Mouse (Mus musculus): Measurements from ENCODE around the gene Tspan18. TPM values are rescaled to one million over a fixed set of nuclear protein-coding genes. Genes with fewer than 3 reads are reported as not detected.
A peak's percentile ranks its signal among the peaks of the same experiment; 100 is the strongest.

Tspan18 gene
- polyA plus RNA-seq, 1 experiment from 2014 or later = 41.8 TPM

DNA sequence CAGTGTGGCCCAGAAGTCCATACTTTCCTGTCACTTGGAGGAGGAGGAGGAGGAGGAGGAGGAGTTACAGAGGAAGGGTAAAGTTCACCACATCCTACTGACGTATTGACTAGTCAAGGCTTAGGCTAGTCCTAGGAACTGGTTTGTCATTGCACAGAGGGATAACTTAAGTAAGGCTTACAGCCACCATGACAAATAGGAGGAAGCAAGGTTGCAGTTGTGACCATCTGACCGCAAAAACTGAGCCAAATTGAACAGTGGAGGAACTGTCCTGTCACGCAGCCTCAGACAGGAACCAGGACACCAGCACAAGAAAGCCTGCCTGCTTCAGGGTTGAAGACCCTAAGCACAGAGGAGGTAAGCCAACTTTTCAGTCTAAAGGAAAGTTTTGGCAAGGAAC lies 21.8 kb downstream of the Tspan18 start:
- Histone ChIP-seq H3K9me3 (no peaks in the 10 kb centered on the region), H3K27ac (replicated peaks) (0 out of 2 replicates have a peak overlapping the region, but pooled peaks have one; percentile 88), H3K36me3 (peaks cover 10% of the 10 kb centered on the region), H3K27me3 (no peaks in the 10 kb centered on the region), H3K4me2 (no peak overlapping the region), H3K4me3 (no peak overlapping the region), H3K9ac (no peak overlapping the region), H3K4me1 (replicated peaks) (peaks cover 89% of the 10 kb centered on the region)
- WGBS = 84% methylated on average over 3 of the region's 3 CpGs
- no peak for ATAC-seq (ENCODE audit: low read depth)

DNA sequence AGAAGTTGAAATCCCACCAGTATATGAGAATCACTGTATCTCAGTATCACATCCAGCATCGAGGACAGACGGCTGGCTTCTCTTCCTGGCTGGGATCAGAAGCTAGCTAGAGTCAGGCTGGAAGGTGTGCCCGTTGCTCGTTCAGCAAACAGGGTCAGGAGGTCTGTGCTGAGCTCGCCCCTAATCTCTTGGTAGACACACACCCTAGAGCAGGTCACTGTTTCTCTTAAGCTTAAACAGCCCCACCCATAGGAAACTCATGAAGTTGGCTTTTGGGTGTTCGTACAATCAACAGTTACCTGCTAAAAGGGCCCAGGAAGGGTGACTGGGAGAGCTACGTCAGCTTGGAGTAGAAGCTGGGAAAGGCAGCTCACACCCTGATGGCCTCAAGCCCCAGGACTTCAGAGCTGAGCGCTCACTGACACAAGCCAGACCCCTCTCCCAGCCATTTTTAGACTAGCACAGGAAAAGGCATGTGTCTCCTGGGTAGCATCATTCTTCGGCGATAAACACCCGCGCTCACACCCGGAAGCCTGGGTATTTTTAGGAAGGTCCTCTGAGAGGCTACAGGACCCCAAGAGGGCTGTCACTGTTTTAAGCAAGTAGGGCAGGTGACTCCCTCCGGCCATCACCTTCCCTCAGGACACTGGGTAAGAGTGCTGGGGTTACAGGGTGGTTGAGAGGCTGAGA lies 24.4 kb downstream of the Tspan18 start:
- Histone ChIP-seq H3K9me3 (no peaks in the 10 kb centered on the region), H3K4me2 (no peak overlapping the region), H3K4me1 (replicated peaks) (peaks cover 87% of the 10 kb centered on the region), H3K4me3 (no peak overlapping the region), H3K36me3 (peaks cover 10% of the 10 kb centered on the region), H3K9ac (no peak overlapping the region), H3K27me3 (no peaks in the 10 kb centered on the region), H3K27ac (replicated peaks) (peak overlapping the region; percentile 30)
- no peak for ATAC-seq (ENCODE audit: low read depth)
- 78% methylated on average over 14 of the region's 14 CpGs for WGBS

DNA sequence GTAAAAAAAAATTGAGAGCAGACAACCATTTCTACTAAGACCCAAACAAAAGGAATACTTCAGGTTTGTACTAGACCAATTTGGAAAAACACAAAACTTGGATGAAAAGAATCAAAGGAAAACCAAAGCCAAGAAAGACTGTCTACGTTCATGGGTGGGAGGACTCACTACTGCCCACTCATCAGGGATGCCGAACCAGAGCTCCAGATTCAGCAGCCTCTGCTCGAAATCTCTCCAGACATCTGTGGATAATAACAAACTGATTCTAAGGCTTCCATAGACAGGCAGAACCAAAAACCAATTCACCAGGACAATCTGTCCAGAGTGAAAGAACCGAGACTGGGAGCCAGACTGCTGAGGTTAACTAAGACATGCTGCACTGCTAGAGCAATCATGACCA lies 27.4 kb downstream of the Tspan18 start:
- no peak overlapping the region for H3K9ac ChIP-seq
- peaks cover 10% of the 10 kb centered on the region for H3K36me3 ChIP-seq
- H3K27me3 ChIP-seq = no peaks in the 10 kb centered on the region
- no peak overlapping the region for H3K4me3 ChIP-seq
- no peak for ATAC-seq (ENCODE audit: low read depth)
- H3K4me2 ChIP-seq = no peak overlapping the region
- peaks cover 87% of the 10 kb centered on the region for H3K4me1 ChIP-seq (replicated peaks)
- WGBS = 88% methylated on average over 4 of the region's 4 CpGs
- no peak overlapping the region for H3K27ac ChIP-seq (replicated peaks)
- no peaks in the 10 kb centered on the region for H3K9me3 ChIP-seq

DNA sequence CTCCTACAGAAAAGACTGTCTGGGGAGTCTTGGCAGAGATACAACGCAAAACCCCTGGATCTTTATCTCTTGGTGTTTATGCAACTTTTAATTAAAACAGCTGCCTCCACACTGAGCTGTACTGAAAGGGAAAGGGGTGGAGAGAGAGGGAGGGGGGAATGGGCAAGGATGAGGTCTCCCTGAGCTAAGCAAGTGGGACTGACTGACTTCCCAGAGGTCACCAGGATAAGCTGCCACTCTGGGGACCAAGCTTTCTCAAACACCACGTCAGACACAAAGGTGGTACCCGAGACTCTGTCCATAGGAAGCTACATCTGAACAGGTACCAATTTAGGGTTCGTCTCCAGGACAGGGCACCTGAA lies 30.1 kb downstream of the Tspan18 start:
- WGBS = 62% methylated on average over 4 of the region's 4 CpGs
- Histone ChIP-seq H3K27me3 (no peaks in the 10 kb centered on the region), H3K4me2 (peak overlapping the region; percentile 13; the same call in 1 of the 2 replicates), H3K4me1 (replicated peaks) (peaks cover 89% of the 10 kb centered on the region), H3K9me3 (no peaks in the 10 kb centered on the region), H3K4me3 (no peak overlapping the region), H3K27ac (replicated peaks) (peak overlapping the region; percentile 88), H3K36me3 (no peaks in the 10 kb centered on the region; the same call in 1 of the 2 replicates), H3K9ac (peak overlapping the region; percentile 34; the same call in 1 of the 2 replicates)
- ATAC-seq (ENCODE audit: low read depth) = peak; percentile 46

DNA sequence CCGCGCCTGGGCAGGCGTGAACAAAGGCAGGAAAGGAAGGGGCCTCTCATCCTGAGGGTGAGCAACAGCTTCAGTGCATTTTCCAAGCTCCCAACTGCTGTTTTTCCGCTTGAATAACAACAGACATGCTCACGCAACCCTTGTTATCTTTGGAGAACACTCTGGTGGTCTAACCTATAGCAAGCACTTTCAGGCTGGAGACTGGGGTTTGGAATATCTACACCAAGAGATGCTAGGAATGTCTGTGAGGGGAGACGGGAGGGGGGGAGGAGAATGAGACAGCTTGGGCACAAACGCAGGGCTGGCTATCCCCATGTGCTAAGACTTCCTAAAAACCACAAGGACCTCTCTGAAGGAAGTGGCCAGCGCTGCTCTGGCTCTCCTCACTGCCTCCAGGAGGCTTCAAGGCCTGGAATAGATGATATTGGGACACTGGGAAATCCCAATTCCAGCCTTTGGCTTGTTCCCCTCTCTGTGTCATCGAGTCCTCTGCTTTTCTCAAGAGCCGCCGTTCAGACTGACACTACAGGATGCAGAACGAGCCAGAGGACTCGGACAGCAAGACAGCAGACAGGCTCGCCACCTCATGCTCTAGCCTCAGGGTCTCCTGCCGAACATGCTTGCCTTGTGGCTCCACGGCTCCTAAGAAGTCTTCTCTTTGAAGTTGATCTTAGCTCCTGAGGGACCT lies 30.6 kb downstream of the Tspan18 start:
- H3K4me2 ChIP-seq = peak overlapping the region; percentile 13; the same call in 1 of the 2 replicates
- no peak; the same call in 1 of the 2 replicates for ATAC-seq (ENCODE audit: low read depth)
- H3K27me3 ChIP-seq = no peaks in the 10 kb centered on the region
- WGBS = 12% methylated on average over 16 of the region's 16 CpGs
- no peaks in the 10 kb centered on the region for H3K9me3 ChIP-seq
- no peak overlapping the region for H3K4me3 ChIP-seq
- no peaks in the 10 kb centered on the region; the same call in 1 of the 2 replicates for H3K36me3 ChIP-seq
- peaks cover 89% of the 10 kb centered on the region for H3K4me1 ChIP-seq (replicated peaks)
- H3K9ac ChIP-seq = peak overlapping the region; percentile 34
- H3K27ac ChIP-seq (replicated peaks) = peak overlapping the region; percentile 88

DNA sequence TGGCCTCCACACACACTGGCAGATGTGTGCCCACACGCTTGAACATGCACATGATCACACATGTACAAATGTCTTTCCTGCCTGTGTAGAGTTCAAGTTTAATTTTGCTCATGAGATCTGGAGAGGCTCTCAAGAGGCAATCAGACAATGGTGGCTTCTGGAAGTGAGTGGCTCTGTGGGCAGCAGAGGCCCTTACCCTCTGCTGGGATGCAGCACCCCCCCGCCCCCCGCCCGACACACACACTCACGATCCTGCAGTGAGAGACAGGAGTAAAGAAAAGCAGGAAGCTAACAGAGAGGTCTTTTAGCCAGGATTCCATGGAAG lies 31.1 kb downstream of the Tspan18 start:
- WGBS = 29% methylated on average over 5 of the region's 5 CpGs
- H3K27me3 ChIP-seq = no peaks in the 10 kb centered on the region
- no peak overlapping the region for H3K4me2 ChIP-seq
- H3K4me3 ChIP-seq = no peak overlapping the region
- ATAC-seq (ENCODE audit: low read depth) = peak; percentile 34; the same call in 1 of the 2 replicates
- H3K4me1 ChIP-seq (replicated peaks) = peaks cover 89% of the 10 kb centered on the region
- H3K9me3 ChIP-seq = no peaks in the 10 kb centered on the region
- no peaks in the 10 kb centered on the region; the same call in 1 of the 2 replicates for H3K36me3 ChIP-seq
- H3K9ac ChIP-seq = peak overlapping the region; percentile 34
- peak overlapping the region; percentile 88 for H3K27ac ChIP-seq (replicated peaks)

DNA sequence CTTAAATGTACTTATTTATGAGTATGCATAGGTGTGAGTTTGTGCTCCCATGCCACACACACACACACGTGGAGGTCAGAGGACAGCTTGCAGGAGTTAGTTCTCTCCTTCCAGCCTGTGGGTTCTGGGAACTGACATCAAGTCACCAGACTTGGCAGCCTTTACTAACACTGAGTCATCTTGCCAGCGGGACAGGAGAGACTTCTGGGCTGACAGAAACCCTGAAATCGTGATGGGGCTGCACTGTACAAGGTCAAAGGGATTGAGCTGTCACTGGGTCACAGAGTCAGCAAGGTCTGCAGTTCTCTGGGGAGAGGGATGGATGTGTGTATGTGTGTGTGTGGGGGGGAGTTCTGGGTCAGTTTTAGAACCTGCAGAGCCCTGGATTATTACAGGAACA lies 36.6 kb downstream of the Tspan18 start:
- H3K27ac ChIP-seq (replicated peaks) = no peak overlapping the region
- WGBS = 81% methylated on average over 3 of the region's 3 CpGs
- no peak overlapping the region for H3K4me2 ChIP-seq
- no peak overlapping the region for H3K9ac ChIP-seq
- H3K9me3 ChIP-seq = no peaks in the 10 kb centered on the region
- ATAC-seq (ENCODE audit: low read depth) = no peak
- H3K27me3 ChIP-seq = no peaks in the 10 kb centered on the region
- H3K36me3 ChIP-seq = peaks cover 10% of the 10 kb centered on the region
- H3K4me1 ChIP-seq (replicated peaks) = peaks cover 47% of the 10 kb centered on the region
- no peak overlapping the region for H3K4me3 ChIP-seq

DNA sequence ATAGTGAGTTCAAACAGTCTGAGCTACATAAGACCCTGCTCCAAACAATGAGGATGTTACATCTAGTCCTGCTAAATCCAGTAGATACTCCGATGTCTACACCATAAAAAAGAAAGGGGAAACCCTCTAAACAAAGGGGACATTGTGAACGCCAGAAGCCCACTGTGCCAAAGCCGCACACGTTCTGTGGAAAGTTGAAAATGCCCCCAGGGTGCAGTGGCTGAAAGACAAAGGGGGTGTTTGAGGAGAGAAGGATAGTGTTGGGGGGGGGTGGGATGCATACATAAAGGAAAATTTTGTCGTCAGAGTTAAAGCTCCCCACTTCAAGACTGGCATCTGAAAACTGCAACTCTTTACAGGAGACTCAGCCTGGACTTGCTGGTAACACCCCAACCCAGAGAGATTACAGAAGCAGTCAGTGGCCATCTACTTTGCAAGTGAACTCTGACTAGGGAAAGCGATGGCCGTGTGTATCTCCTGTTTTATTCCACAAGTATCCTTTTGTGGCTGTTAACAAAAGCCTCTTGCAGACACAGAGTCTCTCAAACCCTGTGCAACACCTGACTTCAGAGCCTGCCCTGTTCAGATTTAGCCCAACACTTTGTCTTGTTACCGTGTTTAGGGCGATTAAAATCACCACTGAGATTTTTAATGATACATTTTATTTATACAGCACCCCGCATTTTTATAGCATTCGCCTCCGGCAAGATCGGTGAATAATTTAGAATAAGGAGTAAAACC lies 42.9 kb downstream of the Tspan18 start:
- Histone ChIP-seq H3K36me3 (peaks cover 10% of the 10 kb centered on the region), H3K4me1 (replicated peaks) (peaks cover 69% of the 10 kb centered on the region), H3K9ac (no peak overlapping the region; the same call in 1 of the 2 replicates), H3K4me3 (no peak overlapping the region), H3K4me2 (peak overlapping the region; percentile 3; the same call in 1 of the 2 replicates), H3K27me3 (no peaks in the 10 kb centered on the region), H3K27ac (replicated peaks) (peak overlapping the region; percentile 91), H3K9me3 (no peaks in the 10 kb centered on the region)
- 21% methylated on average over 13 of the region's 13 CpGs for WGBS
- ATAC-seq (ENCODE audit: low read depth) = peak; percentile 16; the same call in 1 of the 2 replicates

DNA sequence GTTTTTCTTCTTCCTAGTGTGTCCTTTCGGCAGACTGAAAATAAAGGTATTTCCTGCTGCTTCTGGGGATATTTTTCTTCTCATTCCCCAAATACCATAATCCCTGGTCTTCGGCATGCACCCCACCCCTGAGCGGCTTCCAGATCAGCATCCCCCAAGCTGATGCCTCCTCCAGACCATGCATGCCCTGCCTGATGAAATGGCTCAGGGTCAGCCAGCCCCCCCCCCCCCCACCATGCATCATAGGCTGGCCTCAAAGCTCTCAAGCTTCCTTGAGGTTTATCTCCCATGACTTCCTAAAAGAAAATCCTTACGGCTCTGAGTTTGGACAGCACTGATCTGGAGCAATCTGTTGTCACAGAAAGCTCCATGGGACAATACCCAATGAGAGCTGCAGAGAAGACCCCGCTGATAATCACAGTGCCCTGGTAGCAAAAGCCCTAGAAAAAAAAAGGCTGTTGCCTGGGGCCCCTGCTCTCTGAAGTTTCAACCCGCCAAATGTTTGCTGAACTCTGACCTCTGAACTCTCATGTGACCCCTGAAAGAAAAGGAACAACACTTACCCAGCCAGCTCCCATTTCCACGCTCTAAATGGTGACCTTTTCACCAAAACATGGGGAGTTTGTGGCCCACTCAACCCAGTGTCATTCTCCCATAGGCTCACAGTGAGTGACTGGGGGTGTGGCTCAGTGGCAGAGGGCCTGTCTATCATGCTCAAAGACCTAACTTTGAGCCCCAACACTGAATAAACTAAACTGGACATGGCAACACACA lies 43.8 kb downstream of the Tspan18 start:
- 26% methylated on average over 7 of the region's 7 CpGs for WGBS
- ATAC-seq (ENCODE audit: low read depth) = peak; percentile 9; the same call in 1 of the 2 replicates
- Histone ChIP-seq H3K9me3 (no peaks in the 10 kb centered on the region), H3K36me3 (peaks cover 10% of the 10 kb centered on the region), H3K4me3 (no peak overlapping the region), H3K27me3 (no peaks in the 10 kb centered on the region), H3K4me2 (no peak overlapping the region), H3K27ac (replicated peaks) (peak overlapping the region; percentile 91), H3K9ac (no peak overlapping the region), H3K4me1 (replicated peaks) (peaks cover 77% of the 10 kb centered on the region)

DNA sequence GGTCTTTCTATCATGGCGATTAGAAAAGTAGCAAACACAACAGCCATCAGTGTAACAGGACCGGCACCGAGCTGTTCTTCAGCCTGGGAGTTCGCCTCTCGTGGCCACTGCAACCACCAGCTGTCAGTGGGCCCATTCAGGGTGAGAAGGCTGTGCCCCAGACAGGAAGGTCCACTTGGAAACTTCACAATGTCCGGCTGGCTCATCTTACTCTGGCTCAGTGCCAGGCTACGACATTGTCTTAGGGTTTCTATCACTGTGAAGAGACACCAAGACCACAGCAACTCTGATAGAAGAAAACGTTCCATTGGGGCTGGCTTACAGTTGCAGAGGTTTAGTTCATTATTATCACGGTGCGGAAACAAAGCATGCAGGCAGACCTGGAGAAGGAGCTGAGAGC lies 45.1 kb downstream of the Tspan18 start:
- WGBS = 57% methylated on average over 10 of the region's 10 CpGs

DNA sequence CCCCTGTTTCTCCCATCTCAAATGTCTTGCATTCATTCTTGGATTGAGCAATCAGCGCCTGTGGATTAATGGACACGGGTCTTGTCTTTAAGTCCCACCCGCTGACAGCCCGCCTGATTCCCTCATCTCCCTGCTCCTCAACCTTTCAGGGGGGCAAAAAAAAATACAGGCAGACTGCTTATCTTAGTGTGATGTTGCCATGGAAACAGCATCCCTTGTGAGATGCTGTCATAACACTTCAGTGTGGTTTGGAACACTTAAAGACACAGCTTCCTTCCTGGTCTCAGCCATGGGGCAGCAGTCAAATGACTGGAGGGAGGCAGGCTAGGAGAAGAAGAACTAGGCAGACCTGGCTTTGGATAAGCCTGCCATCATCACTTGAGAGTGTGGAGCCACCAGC lies 47.0 kb downstream of the Tspan18 start:
- H3K27ac ChIP-seq (replicated peaks) = peak overlapping the region; percentile 91
- ATAC-seq (ENCODE audit: low read depth) = no peak
- H3K4me2 ChIP-seq = no peak overlapping the region
- H3K9me3 ChIP-seq = no peaks in the 10 kb centered on the region
- WGBS = 12% methylated on average over 4 of the region's 4 CpGs
- H3K36me3 ChIP-seq = no peaks in the 10 kb centered on the region
- H3K4me1 ChIP-seq (replicated peaks) = peaks cover 100% of the 10 kb centered on the region
- H3K27me3 ChIP-seq = no peaks in the 10 kb centered on the region
- no peak overlapping the region for H3K4me3 ChIP-seq
- H3K9ac ChIP-seq = peak overlapping the region; percentile 59

More for the DNA sequence above, 45.1 kb downstream of the Tspan18 start:
- H3K36me3 ChIP-seq = peaks cover 6% of the 10 kb centered on the region; the same call in 1 of the 2 replicates
- no peak overlapping the region for H3K4me2 ChIP-seq
- H3K4me1 ChIP-seq (replicated peaks) = peaks cover 91% of the 10 kb centered on the region
- peak overlapping the region; percentile 91 for H3K27ac ChIP-seq (replicated peaks)
- no peaks in the 10 kb centered on the region for H3K27me3 ChIP-seq
- ATAC-seq (ENCODE audit: low read depth) = no peak
- no peak overlapping the region for H3K9ac ChIP-seq
- H3K4me3 ChIP-seq = no peak overlapping the region
- no peaks in the 10 kb centered on the region for H3K9me3 ChIP-seq

All from neural tube, embryonic 13.5 days (tissue).